Mouse (Mus musculus): ENCODE results near the gene Cyp11a1. TPM values are rescaled to one million over a fixed set of nuclear protein-coding genes. Genes with fewer than 3 reads are reported as not detected.

Cyp11a1 gene
- total and polyA plus RNA-seq, 2 experiments from 2014 or later: 0.22 to 1.3 TPM

- Histone ChIP-seq H3K9ac (replicated peaks; ENCODE audit: low read length, poor library complexity, severe bottlenecking) (no peak overlapping the region), H3K4me3 (ENCODE audit: low read depth, low read length) (no peak overlapping the region), H3K27ac (ENCODE audit: low read depth, low read length) (no peak overlapping the region), H3K4me2 (ENCODE audit: low read depth, low read length, poor library complexity, severe bottlenecking) (no peak overlapping the region), H3K36me3 (ENCODE audit: insufficient read depth, low read length) (no peaks in the 10 kb centered on the region), H3K9me3 (ENCODE audit: low read length) (no peaks in the 10 kb centered on the region), H3K4me1 (ENCODE audit: insufficient read depth, low read length) (no peaks in the 10 kb centered on the region), H3K27me3 (ENCODE audit: insufficient read depth, low read length) (no peaks in the 10 kb centered on the region)
- DNase-seq (ENCODE audit: low spot score): no peak
- TF ChIP-seq CTCF (IDR thresholded peaks at IDR 0.05): no peak
- 77% methylated on average over 6 of the region's 6 CpGs for WGBS
- no peak for ATAC-seq (ENCODE audit: low FRiP score)
Measured at GRCm38 (mm10) chr9:58015856-58016255, 9.6 kb downstream of the Cyp11a1 start.

- DNase-seq (ENCODE audit: low spot score): no peak
- H3K36me3 ChIP-seq (ENCODE audit: insufficient read depth, low read length): no peaks in the 10 kb centered on the region
Measured at GRCm38 (mm10) chr9:58016962-58017361, 10.8 kb downstream of the Cyp11a1 start.

GRCm38 (mm10) chr9:58018385-58018784 lies 12.2 kb downstream of the Cyp11a1 start:
- H3K9ac ChIP-seq (replicated peaks; ENCODE audit: low read length, poor library complexity, severe bottlenecking): no peak overlapping the region
- H3K4me1 ChIP-seq (ENCODE audit: insufficient read depth, low read length): no peaks in the 10 kb centered on the region
- H3K4me2 ChIP-seq (ENCODE audit: low read depth, low read length, poor library complexity, severe bottlenecking): no peak overlapping the region
- no peaks in the 10 kb centered on the region for H3K9me3 ChIP-seq (ENCODE audit: low read length)
- 88% methylated on average over 5 of the region's 5 CpGs for WGBS
- H3K27ac ChIP-seq (ENCODE audit: low read depth, low read length): no peak overlapping the region
- DNase-seq (ENCODE audit: low spot score) (no peak), ATAC-seq (ENCODE audit: low FRiP score) (no peak)
- H3K36me3 ChIP-seq (ENCODE audit: insufficient read depth, low read length): no peaks in the 10 kb centered on the region
- TF ChIP-seq CTCF (IDR thresholded peaks at IDR 0.05): no peak
- no peak overlapping the region for H3K4me3 ChIP-seq (ENCODE audit: low read depth, low read length)
- H3K27me3 ChIP-seq (ENCODE audit: insufficient read depth, low read length): no peaks in the 10 kb centered on the region

More at GRCm38 (mm10) chr9:58016962-58017361, 10.8 kb downstream of the Cyp11a1 start:
- ATAC-seq (ENCODE audit: low FRiP score): no peak
- no peak overlapping the region for H3K9ac ChIP-seq (replicated peaks; ENCODE audit: low read length, poor library complexity, severe bottlenecking)
- H3K27me3 ChIP-seq (ENCODE audit: insufficient read depth, low read length): no peaks in the 10 kb centered on the region
- H3K4me3 ChIP-seq (ENCODE audit: low read depth, low read length): no peak overlapping the region
- WGBS: 79% methylated on average over 3 of the region's 3 CpGs
- no peak overlapping the region for H3K27ac ChIP-seq (ENCODE audit: low read depth, low read length)
- H3K9me3 ChIP-seq (ENCODE audit: low read length): no peaks in the 10 kb centered on the region
- H3K4me1 ChIP-seq (ENCODE audit: insufficient read depth, low read length): no peaks in the 10 kb centered on the region
- H3K4me2 ChIP-seq (ENCODE audit: low read depth, low read length, poor library complexity, severe bottlenecking): no peak overlapping the region
- no peak for TF ChIP-seq CTCF (IDR thresholded peaks at IDR 0.05)

- Histone ChIP-seq H3K36me3 (ENCODE audit: insufficient read depth, low read length) (no peaks in the 10 kb centered on the region), H3K27me3 (ENCODE audit: insufficient read depth, low read length) (no peaks in the 10 kb centered on the region), H3K9ac (replicated peaks; ENCODE audit: low read length, poor library complexity, severe bottlenecking) (no peak overlapping the region), H3K4me3 (ENCODE audit: low read depth, low read length) (no peak overlapping the region), H3K9me3 (ENCODE audit: low read length) (no peaks in the 10 kb centered on the region), H3K4me2 (ENCODE audit: low read depth, low read length, poor library complexity, severe bottlenecking) (no peak overlapping the region), H3K27ac (ENCODE audit: low read depth, low read length) (no peak overlapping the region), H3K4me1 (ENCODE audit: insufficient read depth, low read length) (no peaks in the 10 kb centered on the region)
- TF ChIP-seq CTCF (IDR thresholded peaks at IDR 0.05): no peak
- WGBS: 92% methylated on average over 9 of the region's 9 CpGs
- DNase-seq (ENCODE audit: low spot score): no peak
- no peak for ATAC-seq (ENCODE audit: low FRiP score)
Measured at GRCm38 (mm10) chr9:58025995-58026394, 19.8 kb downstream of the Cyp11a1 start.

GRCm38 (mm10) chr9:58027426-58028180 lies 21.4 kb downstream of the Cyp11a1 start:
- WGBS: 58% methylated on average over 2 of the region's 2 CpGs
- Histone ChIP-seq H3K4me3 (ENCODE audit: low read depth, low read length) (no peak overlapping the region), H3K4me1 (ENCODE audit: insufficient read depth, low read length) (no peaks in the 10 kb centered on the region), H3K27ac (ENCODE audit: low read depth, low read length) (no peak overlapping the region), H3K27me3 (ENCODE audit: insufficient read depth, low read length) (no peaks in the 10 kb centered on the region), H3K9me3 (ENCODE audit: low read length) (no peaks in the 10 kb centered on the region), H3K9ac (replicated peaks; ENCODE audit: low read length, poor library complexity, severe bottlenecking) (no peak overlapping the region), H3K36me3 (ENCODE audit: insufficient read depth, low read length) (no peaks in the 10 kb centered on the region), H3K4me2 (ENCODE audit: low read depth, low read length, poor library complexity, severe bottlenecking) (no peak overlapping the region)
- no peak for TF ChIP-seq CTCF (IDR thresholded peaks at IDR 0.05)
- DNase-seq (ENCODE audit: low spot score) (no peak), ATAC-seq (ENCODE audit: low FRiP score) (no peak)

GRCm38 (mm10) chr9:58028841-58029240 lies 22.6 kb downstream of the Cyp11a1 start:
- no peaks in the 10 kb centered on the region for H3K27me3 ChIP-seq (ENCODE audit: insufficient read depth, low read length)
- H3K36me3 ChIP-seq (ENCODE audit: insufficient read depth, low read length): no peaks in the 10 kb centered on the region
- no peak overlapping the region for H3K4me2 ChIP-seq (ENCODE audit: low read depth, low read length, poor library complexity, severe bottlenecking)
- H3K9me3 ChIP-seq (ENCODE audit: low read length): no peaks in the 10 kb centered on the region
- WGBS: 81% methylated on average over 5 of the region's 5 CpGs
- H3K4me3 ChIP-seq (ENCODE audit: low read depth, low read length): no peak overlapping the region
- no peaks in the 10 kb centered on the region for H3K4me1 ChIP-seq (ENCODE audit: insufficient read depth, low read length)
- TF ChIP-seq CTCF (IDR thresholded peaks at IDR 0.05): no peak
- DNase-seq (ENCODE audit: low spot score) (no peak), ATAC-seq (ENCODE audit: low FRiP score) (no peak)
- H3K9ac ChIP-seq (replicated peaks; ENCODE audit: low read length, poor library complexity, severe bottlenecking): no peak overlapping the region
- H3K27ac ChIP-seq (ENCODE audit: low read depth, low read length): no peak overlapping the region

Measured in midbrain, postnatal 0 days (tissue).